Mouse (Mus musculus) CD4-positive, CD25-positive, alpha-beta regulatory T cell, adult 2 months (primary cell): ENCODE results near the gene Tubb4b.

Experiments used
- DNase-seq: peaks from one replicate; pipeline ENCODE4 v3.0.0-alpha.2; 2012; ENCODE audit warnings: low read depth, low spot score

Gene Tubb4b

GRCm38 (mm10) chr2:25225811-25226379, 1.4 kb upstream of the Tubb4b start:
- DNase-seq = no peak

GRCm38 (mm10) chr2:25224766-25225752, 557 bp upstream of the Tubb4b start:
- peak; percentile 98 for DNase-seq

DNA sequence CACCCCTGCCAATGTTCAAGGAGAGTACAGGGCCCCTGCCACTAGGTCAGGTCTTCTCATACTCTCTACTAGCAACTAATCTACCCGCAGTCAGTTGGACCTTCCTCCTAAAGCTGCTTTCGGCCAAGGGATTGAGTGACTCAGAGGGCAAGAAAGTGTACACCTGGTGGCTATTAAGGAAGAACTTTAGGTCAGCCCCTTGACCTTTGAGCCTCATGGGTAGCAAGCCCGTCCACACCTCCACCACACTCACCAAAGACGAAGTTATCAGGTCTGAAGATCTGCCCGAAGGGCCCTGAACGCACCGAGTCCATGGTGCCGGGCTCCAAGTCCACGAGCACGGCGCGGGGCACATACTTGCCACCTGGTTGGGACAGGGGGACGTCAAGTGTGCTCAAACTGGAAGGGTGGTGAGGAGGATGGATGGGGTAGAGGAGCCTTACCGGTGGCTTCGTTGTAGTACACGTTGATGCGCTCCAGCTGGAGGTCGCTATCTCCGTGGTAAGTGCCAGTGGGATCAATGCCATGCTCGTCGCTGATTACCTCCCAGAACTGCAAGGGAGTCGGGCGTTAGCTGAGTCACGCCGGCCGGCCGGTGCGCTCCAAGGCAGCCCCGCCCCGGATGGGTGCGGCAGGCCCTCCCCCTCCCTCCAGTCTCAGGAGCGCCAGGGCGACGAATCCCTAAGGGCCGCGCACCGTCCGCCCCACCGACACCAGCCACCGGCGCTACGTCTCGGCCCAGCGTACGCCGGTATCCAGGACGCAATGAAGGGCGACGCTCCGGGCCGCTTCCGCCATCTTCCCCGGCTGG, 616 bp downstream of the Tubb4b start:
- DNase-seq = no peak

DNA sequence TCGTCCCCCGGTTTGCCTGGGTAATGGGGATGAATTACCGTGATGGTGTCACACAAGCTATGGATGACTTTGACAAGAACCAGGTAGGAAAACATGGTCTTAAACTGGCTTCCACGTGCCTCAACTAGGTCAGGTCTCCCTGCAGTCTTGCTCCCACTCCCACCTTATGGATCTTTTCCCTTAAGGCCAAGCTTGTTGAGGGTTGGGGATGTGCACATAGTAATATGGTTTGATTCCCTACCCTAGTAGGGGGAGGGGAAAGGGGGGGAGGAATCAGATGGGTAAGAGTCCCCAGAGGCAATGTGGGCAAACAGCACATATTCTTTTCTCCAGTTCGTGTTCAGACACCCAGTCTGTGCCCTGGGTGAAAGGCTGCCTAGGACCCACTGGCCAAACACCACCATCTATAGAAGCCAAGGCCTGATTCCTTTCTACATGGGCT, 3.1 kb downstream of the Tubb4b start:
- DNase-seq = no peak

GRCm38 (mm10) chr2:25218445-25218844, 6.1 kb downstream of the Tubb4b start, which contains the start of gene Fam166a:
Gene Fam166a (plus strand): TSS chr2:25218745.
- DNase-seq = no peak

DNA sequence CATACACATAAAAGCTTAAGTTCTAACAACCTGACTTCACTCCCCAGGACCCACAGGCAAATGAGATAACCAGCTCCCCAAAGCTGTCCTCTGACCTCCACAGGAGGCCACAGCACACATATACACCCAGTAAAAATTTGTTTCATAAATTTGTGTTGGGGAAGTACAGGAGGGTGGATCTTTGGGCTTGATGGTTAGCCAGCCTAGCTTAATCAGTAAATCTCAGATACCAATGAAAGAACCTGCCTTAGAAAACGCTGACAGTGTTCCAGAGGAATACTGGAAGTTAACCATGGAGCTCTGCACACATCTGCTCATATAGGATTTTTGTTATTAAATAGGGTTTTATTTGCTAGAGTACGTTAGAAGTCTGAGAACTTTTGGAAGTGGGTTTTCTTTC, 6.8 kb downstream of the Tubb4b start:
- no peak for DNase-seq

DNA sequence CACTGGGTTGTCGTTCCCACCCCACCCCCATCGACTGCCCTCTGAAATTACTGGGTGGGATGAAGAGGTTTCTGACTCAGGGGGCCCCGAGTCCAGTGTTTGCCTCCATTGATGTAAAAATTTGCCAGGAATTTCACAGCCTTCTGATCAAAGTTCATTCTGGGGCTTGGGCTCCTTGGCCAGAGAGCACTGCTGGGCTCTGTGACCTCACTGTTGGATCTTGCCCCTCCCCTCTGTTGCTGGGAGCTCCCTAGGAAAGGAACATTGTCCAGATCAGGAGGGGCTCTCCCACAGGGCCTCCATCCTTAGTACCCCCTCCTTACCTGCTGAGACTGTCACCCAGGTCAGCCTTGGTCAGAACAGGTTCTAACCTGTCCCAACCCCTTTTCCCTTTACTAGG, 10.1 kb downstream of the Tubb4b start, which contains the start of gene Stpg3:
TSS of gene Stpg3 (minus strand) at position 194 of the 400 bp plus-strand sequence.
- no peak for DNase-seq

DNA sequence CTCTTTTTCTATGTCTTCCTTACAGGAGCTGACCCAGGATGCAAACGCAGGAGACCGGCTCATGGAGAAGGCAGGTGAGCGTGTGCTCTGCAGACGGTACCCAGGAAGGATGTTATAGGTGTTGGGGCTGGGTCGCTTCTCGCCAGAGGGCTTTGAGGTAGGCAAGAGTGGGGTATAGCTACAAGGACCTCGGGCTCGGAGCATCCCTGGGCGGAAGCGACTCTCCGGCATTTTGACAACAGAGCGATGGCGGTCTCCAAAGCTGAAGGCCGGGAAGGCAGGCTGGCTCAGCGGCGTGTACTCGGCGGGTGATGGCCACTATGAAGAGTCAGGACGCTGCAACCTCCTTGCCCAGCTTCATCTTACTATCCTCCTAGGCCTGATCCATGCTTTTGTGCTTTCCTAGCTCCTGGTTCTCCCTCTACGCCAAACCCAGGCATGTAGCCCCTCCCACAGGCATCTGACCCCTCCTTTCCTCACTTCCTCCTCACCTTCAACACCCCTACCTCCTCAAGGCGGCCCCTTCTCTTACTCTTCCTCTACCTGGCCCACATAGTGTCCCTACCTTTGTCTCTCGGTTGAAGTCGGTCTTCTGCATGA, 11.1 kb downstream of the Tubb4b start:
- no peak for DNase-seq

GRCm38 (mm10) chr2:25211121-25211670, 13.3 kb downstream of the Tubb4b start, which contains the start of gene Nelfb:
Gene Nelfb (minus strand): TSS chr2:25211489.
- peak; percentile 91 for DNase-seq

DNA sequence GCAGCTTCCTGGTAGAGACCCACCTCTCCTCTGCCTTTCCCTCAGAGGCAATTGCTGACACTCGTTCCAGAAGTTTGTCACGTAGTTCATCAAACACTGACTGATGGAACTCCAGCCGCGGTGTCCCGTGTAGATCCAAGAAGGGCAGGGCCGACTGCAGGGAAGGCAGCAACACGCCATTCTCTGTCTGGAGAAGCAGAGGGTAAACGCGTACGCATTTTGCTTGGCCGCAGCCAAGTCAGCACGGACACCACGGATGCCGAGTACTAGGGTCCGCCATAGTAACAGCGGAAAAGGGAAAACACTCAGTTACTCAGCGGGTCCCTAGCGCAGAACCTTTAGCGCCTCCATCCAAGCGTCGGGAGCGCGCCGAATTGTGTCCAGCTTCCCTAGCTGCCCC, 13.8 kb downstream of the Tubb4b start:
- no peak for DNase-seq

- no peak for DNase-seq
Measured at GRCm38 (mm10) chr2:25207593-25207992, 16.9 kb downstream of the Tubb4b start.

DNA sequence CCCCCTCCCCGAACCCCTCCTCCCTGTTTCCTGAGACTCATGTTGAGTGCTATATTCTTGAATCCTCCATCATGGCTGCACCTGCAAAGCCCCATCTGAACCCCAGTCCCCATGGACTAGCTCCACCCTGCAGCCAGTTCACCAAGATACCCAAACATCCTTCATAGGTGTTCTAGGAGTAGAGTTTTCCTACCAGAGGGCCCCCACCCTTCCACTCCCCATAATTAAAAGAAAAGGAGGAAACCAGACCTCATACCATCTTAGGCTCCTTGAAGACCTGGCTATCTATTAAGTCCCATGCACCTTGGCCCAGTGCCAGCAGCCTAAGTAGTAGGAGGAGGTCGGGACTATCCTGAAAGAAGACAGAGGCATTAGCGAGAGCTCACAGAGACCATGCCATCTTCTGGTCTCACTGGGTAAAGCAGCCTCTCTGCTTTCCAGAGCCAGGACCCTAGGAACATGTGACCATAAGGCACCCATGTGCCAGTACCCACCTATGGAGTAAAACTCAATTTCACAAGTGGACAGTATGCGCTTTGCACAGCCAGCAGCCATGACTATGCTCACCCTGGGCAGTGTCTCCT, 20.8 kb downstream of the Tubb4b start:
- no peak for DNase-seq

- no peak for DNase-seq
Measured at GRCm38 (mm10) chr2:25200631-25201030, 23.9 kb downstream of the Tubb4b start.

DNA sequence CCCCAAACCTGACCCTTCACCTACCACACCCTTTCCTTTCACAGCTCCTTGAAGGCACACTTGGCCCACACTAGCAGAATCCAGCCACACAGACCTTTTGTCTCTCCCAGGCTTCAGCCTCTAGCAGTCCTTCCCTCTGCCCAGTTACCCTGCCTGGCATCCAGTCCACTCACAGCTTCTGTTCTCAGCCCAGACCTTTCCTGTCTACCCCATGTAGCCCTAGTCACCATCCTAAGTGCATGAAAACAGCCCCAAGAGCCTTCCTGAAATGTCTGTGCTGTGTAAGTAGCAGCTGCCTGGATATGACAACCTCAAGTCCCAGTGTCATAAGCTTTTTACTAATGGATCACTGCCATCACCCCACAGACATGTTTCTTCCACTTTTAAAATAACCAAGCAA, 26.6 kb downstream of the Tubb4b start:
- no peak for DNase-seq

DNA sequence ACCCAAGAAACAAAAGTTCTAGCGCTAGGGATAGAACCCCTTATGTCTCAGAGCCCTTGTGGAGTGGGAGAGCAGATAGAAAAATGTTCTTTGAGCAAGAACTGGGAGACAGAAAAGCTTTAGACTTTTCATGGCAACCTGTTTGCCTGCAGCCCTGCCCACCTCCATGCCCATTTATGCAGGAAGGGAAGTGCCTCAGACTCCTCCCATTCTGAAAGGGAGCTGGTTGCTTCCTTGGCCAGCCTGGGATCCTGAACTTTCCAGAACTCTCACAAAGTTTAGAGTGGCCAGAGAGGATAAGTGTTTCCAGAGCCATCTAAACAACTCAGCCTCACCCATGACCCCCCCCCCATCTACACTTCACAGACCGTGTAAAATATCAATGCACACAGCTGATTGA, 27.3 kb downstream of the Tubb4b start:
- no peak for DNase-seq

GRCm38 (mm10) chr2:25196172-25196954, 28.1 kb downstream of the Tubb4b start, which contains the start of gene Tor4a:
Gene Tor4a (minus strand): TSS chr2:25196886.
- DNase-seq = peak; percentile 79

DNA sequence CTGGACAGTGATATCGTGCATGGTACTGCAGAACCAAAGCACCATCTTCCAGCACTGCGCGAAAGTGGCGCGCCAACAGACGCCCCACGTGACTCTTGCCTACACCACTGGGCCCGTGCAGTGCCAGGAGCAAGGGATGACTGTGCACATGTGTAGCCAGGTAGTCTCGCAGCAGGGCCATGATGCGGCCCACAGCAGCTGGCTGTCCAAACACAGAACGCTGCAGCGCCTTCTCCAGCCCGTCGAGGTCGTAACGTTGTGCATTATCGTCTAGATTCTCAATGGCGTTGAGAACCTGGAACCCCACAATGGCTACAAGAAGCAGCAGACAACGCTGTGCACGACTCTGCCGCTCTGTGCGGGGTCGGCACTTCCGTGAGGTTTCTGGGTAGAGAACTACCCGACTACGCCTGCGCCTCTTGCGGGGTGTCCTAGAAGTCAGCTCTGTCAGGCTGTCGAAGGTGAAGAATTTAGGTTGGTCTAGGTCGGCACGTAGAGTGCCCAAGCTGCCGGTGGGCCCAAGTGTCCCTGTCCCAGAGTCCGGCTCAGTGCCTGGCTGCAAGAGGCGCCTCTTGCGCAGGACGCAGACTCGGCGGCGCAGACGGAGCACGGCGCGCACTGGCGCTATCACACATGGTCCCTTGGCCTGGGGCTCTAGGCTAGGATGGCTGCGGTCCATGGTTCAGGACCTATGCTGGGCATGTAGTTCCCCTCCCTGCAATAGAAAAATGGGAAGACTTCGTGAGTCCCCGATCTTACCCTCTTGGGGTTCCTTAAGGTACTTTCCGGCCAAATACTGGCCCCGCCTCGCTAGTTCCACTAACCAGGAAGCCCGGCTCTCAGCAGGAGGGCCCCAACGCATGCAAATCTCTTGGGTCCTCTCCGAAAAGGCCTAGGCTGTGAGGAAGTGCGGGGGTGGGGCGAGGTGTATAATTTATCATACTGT, 29.0 kb downstream of the Tubb4b start:
- peak; percentile 80 for DNase-seq

- peak; percentile 50 for DNase-seq
Measured at GRCm38 (mm10) chr2:25194486-25195171, 29.9 kb downstream of the Tubb4b start.
